Mouse (Mus musculus) CD4-positive, CD25-positive, alpha-beta regulatory T cell, adult 4 months (primary cell): ENCODE data around the gene Lims1. TPM values are rescaled to one million over a fixed set of nuclear protein-coding genes. Genes with fewer than 3 reads are reported as not detected.
A peak's percentile ranks its signal among the peaks of the same experiment; 100 is the strongest.

Experiments used
- ATAC-seq: one replicate; pipeline ENCODE4 v1.8.0; 2017
- polyA plus RNA-seq, 2 experiments: library from polyadenylated mRNA; unstranded; fragments of 100-300 nt; shearing (Covaris generic); gene quantifications; one replicate each; pipeline ENCODE4 v1.2.1; 2017

The Lims1 gene
- polyA plus RNA-seq, 2 experiments from 2014 or later: 84.8 to 96.8 TPM

DNA sequence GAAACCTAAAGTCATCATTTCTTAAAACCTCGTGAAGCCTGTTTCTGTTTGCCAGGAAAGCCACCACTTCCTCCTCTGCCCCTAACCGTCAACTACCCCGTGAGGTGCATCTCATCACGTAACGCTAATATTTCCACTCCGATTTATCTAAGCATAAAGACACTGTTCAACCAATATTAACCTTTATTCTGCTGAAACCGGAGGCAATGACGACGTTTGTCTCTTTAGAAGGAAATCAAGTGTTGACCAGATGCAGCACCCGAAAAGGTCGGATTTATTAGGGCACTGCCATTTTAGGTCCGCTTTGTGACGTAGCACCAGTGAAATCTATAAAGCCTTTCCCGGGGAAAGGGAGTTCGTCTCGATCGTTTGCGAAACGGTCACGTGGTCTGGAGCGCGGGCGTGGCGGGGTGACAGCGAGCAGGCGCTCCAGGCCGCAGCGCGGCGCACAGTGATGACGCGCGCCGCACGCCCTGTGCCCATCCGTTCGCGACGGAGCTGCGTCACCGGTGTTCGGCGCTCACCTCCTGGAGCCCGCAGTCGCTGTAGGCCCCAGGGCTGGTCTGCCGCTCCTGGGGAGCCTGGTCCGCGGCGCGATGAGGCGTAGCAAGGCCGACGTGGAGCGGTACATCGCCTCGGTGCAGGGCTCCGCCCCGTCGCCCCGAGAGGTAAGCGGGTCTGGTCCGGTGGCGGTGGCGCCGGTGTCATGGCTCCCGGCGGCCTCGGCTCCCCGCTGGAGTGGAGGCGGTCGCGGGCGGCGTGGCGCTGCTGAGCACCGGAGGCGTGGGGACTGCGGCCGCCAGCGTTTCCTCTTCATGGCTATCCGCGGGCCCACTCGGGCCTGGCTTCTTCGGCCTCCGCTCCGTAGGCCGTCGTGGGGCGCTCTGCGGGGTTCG is 123.4 kb downstream of the Lims1 start, which contains the start of gene Ranbp2:
TSS of gene Ranbp2 (plus strand) at position 537 of the 896 bp plus-strand sequence.
- ATAC-seq: peak; percentile 90

DNA sequence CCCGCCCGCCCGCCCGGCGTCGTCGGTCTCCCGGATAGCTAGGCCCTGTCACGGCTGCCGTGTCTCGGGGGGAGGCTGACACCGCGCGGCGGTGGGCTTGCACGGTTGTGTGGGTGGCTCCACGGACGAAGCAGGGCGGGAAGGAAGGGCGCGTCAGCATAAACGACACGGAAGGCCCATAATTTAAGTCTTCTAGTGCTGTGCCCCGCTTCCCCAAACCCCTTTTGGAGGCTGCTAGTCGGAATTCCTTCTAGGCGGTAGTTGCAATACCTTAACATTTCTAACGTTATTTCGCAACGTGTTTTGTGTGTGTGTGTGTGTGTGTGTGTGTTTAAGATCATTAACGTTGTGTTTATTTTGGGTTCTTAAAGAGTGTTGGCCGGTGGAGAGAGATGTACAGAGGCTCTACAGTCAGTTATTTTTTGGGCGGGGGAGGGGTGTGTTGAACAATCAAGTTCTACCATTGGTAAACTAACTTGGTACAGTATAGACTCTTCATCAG is 124.1 kb downstream of the Lims1 start:
- ATAC-seq: peak; percentile 20

DNA sequence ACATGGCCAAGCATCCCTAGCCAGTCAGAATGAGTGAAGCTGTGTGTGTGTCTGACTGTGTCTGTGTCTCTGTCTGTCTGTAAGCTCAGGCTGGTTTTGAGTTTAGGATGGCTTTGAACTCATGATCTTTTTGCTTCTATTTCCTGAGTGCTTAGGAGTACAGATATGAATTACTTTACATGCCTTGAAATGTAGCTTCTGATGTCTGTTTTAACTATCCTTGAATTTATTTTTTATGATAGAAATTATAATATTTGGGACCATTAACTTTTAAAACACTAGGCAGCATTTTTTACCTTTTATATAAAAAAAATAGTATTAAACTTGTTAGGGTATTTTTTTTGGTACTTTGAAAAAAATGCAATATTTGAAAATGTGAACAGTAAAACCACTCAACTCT is 128.3 kb downstream of the Lims1 start:
- no peak for ATAC-seq

DNA sequence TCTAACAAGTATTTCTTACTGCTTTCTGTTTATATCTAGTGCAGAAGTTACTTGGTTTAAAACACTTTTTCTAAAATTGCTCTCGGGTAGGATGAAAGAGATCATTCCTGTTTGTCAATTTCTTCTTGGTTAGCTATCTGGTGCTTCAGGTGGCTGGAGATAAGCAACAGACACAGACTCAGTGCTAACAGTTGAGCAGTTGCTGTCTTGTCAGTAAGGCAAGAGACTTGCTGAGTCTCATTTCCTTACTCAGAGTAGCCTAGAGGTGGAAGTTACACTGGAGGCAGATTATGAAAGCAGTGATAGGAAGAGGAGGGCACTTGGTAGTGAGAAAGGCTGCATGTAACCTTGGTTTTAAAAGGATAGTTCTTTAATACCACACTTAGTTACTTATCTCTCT is 128.9 kb downstream of the Lims1 start:
- no peak for ATAC-seq

GRCm38 (mm10) chr10:58459896-58460295 is 136.6 kb downstream of the Lims1 start:
- no peak for ATAC-seq

Other genes starting within 250 kb of the Lims1 start
- gene AW822073, start 98.5 kb upstream of the Lims1 start, polyA plus RNA-seq: not detected
- under 1 TPM in 1 of 2 experiments, not detected in 1; 0.27 TPM for gene Duxf3, start 90.8 kb upstream of the Lims1 start, polyA plus RNA-seq
- gene Gm4981, start 86.8 kb upstream of the Lims1 start, polyA plus RNA-seq: not detected
- gene Gcc2, start 68.0 kb upstream of the Lims1 start, polyA plus RNA-seq: 10 to 100 TPM; 62.8 to 84.8 TPM
- gene Ranbp2, start 123.5 kb downstream of the Lims1 start, polyA plus RNA-seq: 10 to 100 TPM; 23.0 to 25.5 TPM
- 1 to 10 TPM; 2.7 to 4.4 TPM for gene Ccdc138, start 174.5 kb downstream of the Lims1 start, polyA plus RNA-seq